Mouse (Mus musculus) ES-E14 (cell line): ENCODE measurements at regions not wholly inside any gene's neighbourhood (a gene's known extent, or its start where the extent isn't known, plus 50 kb on each side); places are given as distances from the start of the nearest gene placed in this dataset.

Source experiments
- CHD2 ChIP-seq: IDR thresholded peaks from 2 replicates; pipeline ENCODE4 v1.6.1; 2014; ENCODE audit warnings: mild to moderate bottlenecking, low read depth, low read length, inconsistent platforms
- HCFC1 ChIP-seq: IDR thresholded peaks from 2 replicates; pipeline ENCODE4 v1.6.1; 2012; ENCODE audit warnings: low read length, inconsistent platforms, borderline replicate concordance; ENCODE audit not compliant: insufficient read depth
- MAFK ChIP-seq: IDR thresholded peaks from 2 replicates; pipeline ENCODE4 v1.6.1; 2014; ENCODE audit warnings: mild to moderate bottlenecking, low read depth, low read length, inconsistent platforms; ENCODE audit not compliant: insufficient read depth
- ZC3H11A ChIP-seq: IDR thresholded peaks from 2 replicates; pipeline ENCODE4 v1.6.1; 2012; ENCODE audit warnings: low read depth, mild to moderate bottlenecking, inconsistent platforms, low read length, borderline replicate concordance
- ZNF384 ChIP-seq: IDR thresholded peaks from 2 replicates; pipeline ENCODE4 v1.6.1; 2012; ENCODE audit warnings: low read depth, low read length, inconsistent platforms

DNA sequence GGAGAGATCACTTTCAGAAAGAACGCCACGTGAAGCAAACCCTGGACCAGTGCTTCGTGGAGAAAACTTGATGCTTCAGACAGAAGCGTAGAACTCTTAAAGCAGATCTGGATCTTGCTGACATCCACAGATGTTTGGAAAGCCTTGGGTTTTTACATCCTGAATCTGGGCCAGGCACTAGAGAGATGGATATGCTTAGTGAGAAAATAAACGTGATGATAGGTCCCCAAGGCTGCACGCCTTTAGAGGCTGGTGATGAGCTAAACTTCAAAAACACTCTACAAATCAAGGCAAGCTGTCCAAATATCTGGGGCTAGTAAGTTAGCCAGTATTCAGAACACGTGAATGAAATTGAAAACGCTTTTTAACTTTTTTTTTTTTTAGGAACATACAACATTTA, 236.7 kb downstream of the Cog6 start:
- TF ChIP-seq ZNF384 (no peak), HCFC1 (no peak), CHD2 (no peak), ZC3H11A (no peak), MAFK (no peak)
